Comparison of ENCODE assay signal across 19 mouse cellular contexts in the genomic region with DNA sequence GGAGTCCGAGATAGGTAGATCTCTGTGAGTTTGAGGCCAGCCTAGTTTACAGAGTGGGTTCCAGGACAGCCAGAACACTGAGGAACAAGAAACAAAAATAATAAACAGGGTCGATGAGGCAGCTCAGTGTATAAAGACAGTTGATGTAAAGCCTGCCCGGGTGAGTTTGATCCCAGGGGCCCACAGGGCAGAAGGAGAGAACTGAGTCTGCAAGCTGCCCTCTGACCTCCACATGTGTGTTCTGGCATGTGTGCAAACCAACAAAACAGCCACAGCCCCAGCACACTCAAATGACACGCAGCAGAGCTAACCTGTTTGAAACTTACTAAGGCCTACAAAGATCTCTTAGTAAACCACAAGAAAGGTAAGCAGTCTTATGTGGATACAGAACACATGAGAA. TPM values are rescaled to one million over a fixed set of nuclear protein-coding genes. Genes with fewer than 3 reads are reported as not detected.
DNase-seq lines count a peak whose midpoint lies in the region; ATAC-seq and TF ChIP-seq lines count a peak whose summit lies in the region.
"Had no signal": no experiment of that assay in that cellular context is flagged by ENCODE, and none has a peak within 500 bp of the region (broad histone marks: within the 10 kb centered on the region; RNA-seq: fewer than 3 reads in every experiment).

No protein-coding gene starts in this region.

- H3K9ac ChIP-seq in kidney, postnatal 0 days (ENCODE audit: low read depth, low read length) = no peak overlapping the region
- no peak overlapping the region for H3K9ac ChIP-seq in midbrain, embryonic 11.5 days (ENCODE audit: low read length)
- H3K9ac ChIP-seq in midbrain, embryonic 13.5 days (replicated peaks) = no peak overlapping the region
- H3K9ac ChIP-seq: embryonic facial prominence, embryonic 12.5 days; forebrain, embryonic 15.5 days; heart, embryonic 13.5 days had no signal

- H3K4me2 ChIP-seq in kidney, postnatal 0 days (ENCODE audit: low read length) = no peak overlapping the region
- H3K4me2 ChIP-seq in midbrain, embryonic 11.5 days = no peak overlapping the region
- no peak overlapping the region for H3K4me2 ChIP-seq in midbrain, embryonic 13.5 days (replicated peaks)
- H3K4me2 ChIP-seq: embryonic facial prominence, embryonic 12.5 days; forebrain, embryonic 15.5 days; heart, embryonic 13.5 days had no signal

- DNase-seq in kidney, adult 2 months = no peak
- no peak for DNase-seq in kidney, adult 8-10 months
- no peak for DNase-seq in kidney, postnatal 0 days (ENCODE audit: low spot score)
- no peak for DNase-seq in kidney, postnatal 10 days
- peak; percentile 64 for DNase-seq in midbrain, embryonic 11.5 days (ENCODE audit: low spot score, missing footprints)
- DNase-seq: adrenal gland, postnatal 14 days; cerebellum, adult 11-12 months; cerebellum, adult 9-10 months; cerebellum, postnatal 25 days; gastrocnemius, postnatal 36 days; heart, adult 11 months; heart, postnatal 36 days had no signal

- H3K9me3 ChIP-seq in kidney, postnatal 0 days (replicated peaks; ENCODE audit: low read length) = no peaks in the 10 kb centered on the region
- no peaks in the 10 kb centered on the region for H3K9me3 ChIP-seq in midbrain, embryonic 11.5 days (ENCODE audit: control insufficient read depth, low read length)
- no peaks in the 10 kb centered on the region for H3K9me3 ChIP-seq in midbrain, embryonic 13.5 days
- H3K9me3 ChIP-seq: embryonic facial prominence, embryonic 12.5 days; forebrain, embryonic 15.5 days; heart, embryonic 13.5 days had no signal

- peaks cover 23% of the 10 kb centered on the region for H3K4me1 ChIP-seq in kidney, adult 2 months (ENCODE audit: control insufficient read depth, insufficient read depth, low read length)
- H3K4me1 ChIP-seq in kidney, postnatal 0 days (replicated peaks; ENCODE audit: insufficient read depth, low read length) = peaks cover 6% of the 10 kb centered on the region; the same call in 1 of the 2 replicates
- no peaks in the 10 kb centered on the region for H3K4me1 ChIP-seq in midbrain, embryonic 11.5 days (ENCODE audit: control insufficient read depth, insufficient read depth, low read length)
- no peaks in the 10 kb centered on the region for H3K4me1 ChIP-seq in midbrain, embryonic 13.5 days (replicated peaks)
- H3K4me1 ChIP-seq: embryonic facial prominence, embryonic 12.5 days; forebrain, embryonic 15.5 days had no signal

- no peak for TF ChIP-seq CTCF in kidney, adult 2 months (conservative IDR thresholded peaks at IDR 0.05; ENCODE audit: insufficient read depth, insufficient read length, low read depth, low read length)
- TF ChIP-seq CTCF in kidney, postnatal 0 days (IDR thresholded peaks at IDR 0.05; ENCODE audit: low read depth) = no peak

- H3K27ac ChIP-seq in kidney, adult 2 months (ENCODE audit: insufficient read depth, low read depth, low read length) = peak overlapping the region; percentile 100
- peak overlapping the region; percentile 90 for H3K27ac ChIP-seq in kidney, postnatal 0 days
- H3K27ac ChIP-seq in midbrain, embryonic 11.5 days (ENCODE audit: low read depth, low read length) = no peak overlapping the region
- no peak overlapping the region for H3K27ac ChIP-seq in midbrain, embryonic 13.5 days
- H3K27ac ChIP-seq: embryonic facial prominence, embryonic 12.5 days; forebrain, embryonic 15.5 days; heart, embryonic 13.5 days had no signal

- no peaks in the 10 kb centered on the region for H3K27me3 ChIP-seq in kidney, adult 2 months (replicated peaks; ENCODE audit: control insufficient read depth, insufficient read depth, low read length)
- H3K27me3 ChIP-seq in kidney, postnatal 0 days (ENCODE audit: insufficient read depth, low read length) = no peaks in the 10 kb centered on the region
- H3K27me3 ChIP-seq in midbrain, embryonic 11.5 days (ENCODE audit: control insufficient read depth, insufficient read depth, low read length) = no peaks in the 10 kb centered on the region
- H3K27me3 ChIP-seq in midbrain, embryonic 13.5 days = no peaks in the 10 kb centered on the region
- H3K27me3 ChIP-seq: CH12.LX; embryonic facial prominence, embryonic 12.5 days; forebrain, embryonic 15.5 days; heart, embryonic 13.5 days; Patski had no signal

- no peaks in the 10 kb centered on the region for H3K36me3 ChIP-seq in kidney, adult 2 months (ENCODE audit: control insufficient read depth, insufficient read depth, low read length)
- H3K36me3 ChIP-seq in kidney, postnatal 0 days (ENCODE audit: insufficient read depth, low read length) = no peaks in the 10 kb centered on the region
- H3K36me3 ChIP-seq in midbrain, embryonic 11.5 days (ENCODE audit: control insufficient read depth, insufficient read depth, low read length) = no peaks in the 10 kb centered on the region
- H3K36me3 ChIP-seq in midbrain, embryonic 13.5 days = no peaks in the 10 kb centered on the region
- H3K36me3 ChIP-seq: embryonic facial prominence, embryonic 12.5 days; forebrain, embryonic 15.5 days; heart, embryonic 13.5 days had no signal

- no peak for TF ChIP-seq POLR2A in kidney, adult 2 months (IDR thresholded peaks at IDR 0.05; ENCODE audit: low read depth, low read length)

- H3K4me3 ChIP-seq in kidney, adult 2 months (ENCODE audit: insufficient read depth, low read depth, low read length) = no peak overlapping the region
- no peak overlapping the region for H3K4me3 ChIP-seq in kidney, postnatal 0 days (replicated peaks; ENCODE audit: low read depth, low read length)
- H3K4me3 ChIP-seq in midbrain, embryonic 11.5 days (ENCODE audit: low read depth, low read length) = no peak overlapping the region
- no peak overlapping the region for H3K4me3 ChIP-seq in midbrain, embryonic 13.5 days (replicated peaks)
- H3K4me3 ChIP-seq: embryonic facial prominence, embryonic 12.5 days; forebrain, embryonic 15.5 days; heart, embryonic 13.5 days had no signal

- 26% methylated on average over 4 of the region's 4 CpGs for WGBS in kidney, adult 2 months
- WGBS in kidney, postnatal 0 days = 24% methylated on average over 4 of the region's 4 CpGs
- WGBS in midbrain, embryonic 11.5 days = 61% methylated on average over 4 of the region's 4 CpGs
- 69% methylated on average over 4 of the region's 4 CpGs for WGBS in midbrain, embryonic 13.5 days

- ATAC-seq in kidney, postnatal 0 days (replicated peaks; ENCODE audit: low FRiP score, low read depth) = no peak
- no peak for ATAC-seq in midbrain, embryonic 11.5 days (ENCODE audit: low FRiP score)
- ATAC-seq in midbrain, embryonic 13.5 days = no peak
- ATAC-seq: activated CD4-positive, CD25-positive, alpha-beta regulatory T cell, adult 4 months; forebrain, embryonic 15.5 days had no signal

RNA-seq across cellular contexts. Expression of a gene that starts 30.8 kb away (rescaled TPM):
- polyA plus RNA-seq in kidney, adult 2 months (2012; rRNA removed) = 152 and 161 TPM in 2 replicates
- polyA plus RNA-seq in kidney, postnatal 0 days (2015; fragmentation: Nextera tagmentation; extraction: Ambion mirVana) = 40.4 and 42.5 TPM in 2 replicates
- polyA plus RNA-seq in midbrain, embryonic 11.5 days (2014; fragmentation: Nextera tagmentation; extraction: Ambion mirVana) = 0.58 and 0.83 TPM in 2 replicates
- polyA plus RNA-seq in midbrain, embryonic 13.5 days (2015; fragmentation: Nextera tagmentation; extraction: Ambion mirVana) = 0.51 and 1.0 TPM in 2 replicates
- polyA plus RNA-seq: activated CD4-positive, CD25-positive, alpha-beta regulatory T cell, adult 4 months had no signal

RNA-seq across cellular contexts. Expression of a gene that starts 31.8 kb away (rescaled TPM):
- 40.4 and 47.1 TPM in 2 replicates for polyA plus RNA-seq in kidney, adult 2 months (2012; rRNA removed)
- 44.1 and 50.6 TPM in 2 replicates for polyA plus RNA-seq in kidney, postnatal 0 days (2015; fragmentation: Nextera tagmentation; extraction: Ambion mirVana)
- polyA plus RNA-seq in midbrain, embryonic 11.5 days (2014; fragmentation: Nextera tagmentation; extraction: Ambion mirVana) = 50.7 and 51.9 TPM in 2 replicates
- polyA plus RNA-seq in midbrain, embryonic 13.5 days (2015; fragmentation: Nextera tagmentation; extraction: Ambion mirVana) = 70.6 and 74.5 TPM in 2 replicates

Comparison
In these comparisons a context has a peak if more than half of its experiments do, and no peak if none do; other contexts are left out.
1. H3K27ac ChIP-seq: peak in kidney, adult 2 months (single experiment) and kidney, postnatal 0 days (single experiment); none in midbrain, embryonic 11.5 days (single experiment) and midbrain, embryonic 13.5 days (single experiment).
2. RNA of a gene that starts 30.8 kb away (polyA plus RNA-seq): 152 to 161 TPM in kidney, adult 2 months and 40.4 to 42.5 TPM in kidney, postnatal 0 days; 0.58 to 0.83 TPM in midbrain, embryonic 11.5 days and 0.51 to 1.0 TPM in midbrain, embryonic 13.5 days; every median in the first group is over 10 times any median in the second.